Mouse (Mus musculus) testis, adult 2 months (tissue): Measurements from ENCODE around the gene Vopp1.

Experiments used
- CTCF ChIP-seq: fragments of 200-500 bp; IDR thresholded peaks from 2 replicates; pipeline ENCODE4 v1.5.1; 2012; ENCODE audit warnings: low read depth, mild to moderate bottlenecking, inconsistent platforms, low read length, moderate library complexity; ENCODE audit not compliant: control insufficient read depth, insufficient read depth, insufficient replicate concordance
- POLR2A ChIP-seq: fragments of 200-500 bp; IDR thresholded peaks from 2 replicates; pipeline ENCODE4 v1.6.1; 2012; ENCODE audit warnings: low read depth, mild to moderate bottlenecking, inconsistent platforms, low read length, moderate library complexity; ENCODE audit not compliant: control insufficient read depth

DNA sequence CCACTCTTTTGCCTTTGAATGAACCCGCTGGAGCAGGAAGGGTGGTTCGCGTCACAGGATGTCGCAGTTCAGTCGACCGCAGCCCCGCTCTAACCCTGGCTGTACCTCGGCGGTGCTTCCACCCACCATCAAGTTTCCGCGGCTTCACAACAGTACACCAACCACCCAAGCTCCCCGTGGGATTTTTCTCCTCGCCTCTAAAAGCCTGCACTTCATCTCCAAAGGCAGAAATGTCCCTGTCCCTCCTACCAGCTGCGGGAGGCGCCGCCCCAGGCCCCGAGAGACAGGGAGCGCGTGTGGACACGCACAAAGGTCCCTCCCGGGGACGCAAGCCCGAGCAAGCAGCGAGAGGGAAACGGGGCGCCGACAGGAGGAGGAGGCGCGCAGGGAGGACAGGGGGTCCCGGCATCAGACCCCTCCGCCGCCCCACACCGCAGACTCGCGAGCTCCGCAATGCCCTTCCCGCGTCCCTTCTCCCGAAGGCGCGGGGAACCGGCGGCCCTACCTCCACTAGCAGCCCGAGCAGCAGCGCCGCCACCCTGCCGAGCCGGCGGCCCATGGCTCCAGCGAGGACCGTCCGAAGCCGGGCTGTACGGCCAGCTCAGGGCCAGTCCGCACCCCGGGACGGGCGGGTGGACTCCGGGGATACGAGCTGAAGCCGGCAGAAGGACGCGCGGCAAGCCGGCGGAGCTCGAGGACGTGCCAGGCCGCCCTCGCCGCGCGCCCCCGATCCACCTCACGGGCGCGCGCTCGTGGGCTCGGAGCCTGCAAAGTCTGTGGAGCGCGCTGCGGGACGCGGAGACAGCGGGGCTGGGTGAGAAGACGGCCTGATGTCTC lies at the start of gene Vopp1:
- TF ChIP-seq CTCF, result no peak
- TF ChIP-seq POLR2A, result peak; percentile 20; the same call in 1 of the 2 replicates
